Mouse (Mus musculus): ENCODE results near the gene Gm3435. TPM values are rescaled to one million over a fixed set of nuclear protein-coding genes. Genes with fewer than 3 reads are reported as not detected.

The Gm3435 gene
- polyA plus RNA-seq, 1 experiment from 2014 or later: 6.9 TPM

DNA sequence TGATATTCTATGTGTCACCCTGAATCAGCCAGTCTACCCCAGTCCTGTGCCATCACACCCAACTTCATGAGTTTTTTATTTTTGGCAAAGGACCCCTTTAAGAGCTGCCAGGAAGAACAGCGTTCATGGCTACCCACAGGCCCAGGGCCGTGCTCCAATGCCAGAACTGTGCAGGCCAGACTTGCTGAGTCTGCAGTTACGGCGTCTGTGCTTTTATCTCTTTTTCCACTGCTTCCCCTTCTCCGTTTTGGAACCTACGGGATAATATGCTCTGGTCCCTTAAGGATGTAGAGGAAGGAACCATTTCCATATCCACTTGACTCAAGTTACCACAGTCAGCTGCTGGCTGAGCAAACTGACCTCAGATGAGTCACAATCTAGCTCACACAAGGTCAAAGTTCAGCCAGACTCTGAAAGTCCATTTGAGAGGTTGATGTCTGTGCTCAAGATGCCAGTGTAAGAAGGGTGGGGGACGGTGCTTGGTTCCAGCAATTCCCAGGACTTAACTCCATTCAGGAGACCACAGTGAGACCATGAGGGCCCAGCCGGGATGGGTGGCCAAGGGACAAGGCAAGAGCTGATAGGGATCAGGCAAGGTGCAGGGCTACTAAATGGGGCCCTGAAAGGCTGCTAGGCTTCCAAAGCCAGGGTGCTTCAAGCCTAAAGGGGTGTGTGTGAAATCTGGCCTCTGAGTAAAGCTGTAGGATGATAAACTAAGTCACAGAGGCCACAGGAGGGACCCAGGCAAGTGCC is 58.2 kb downstream of the Gm3435 start:
- no peaks in the 10 kb centered on the region for H3K27me3 ChIP-seq
- peaks cover 8% of the 10 kb centered on the region for H3K4me1 ChIP-seq (replicated peaks)
- H3K4me2 ChIP-seq: no peak overlapping the region
- H3K9me3 ChIP-seq: no peaks in the 10 kb centered on the region
- no peak overlapping the region for H3K27ac ChIP-seq
- no peak overlapping the region for H3K9ac ChIP-seq (replicated peaks)
- no peak overlapping the region for H3K4me3 ChIP-seq (replicated peaks)
- WGBS: 52% methylated on average over 8 of the region's 8 CpGs
- ATAC-seq (ENCODE audit: insufficient number of reproducible peaks, insufficient read depth, low FRiP score, low TSS enrichment, low read depth): no peak
- H3K36me3 ChIP-seq: no peaks in the 10 kb centered on the region

DNA sequence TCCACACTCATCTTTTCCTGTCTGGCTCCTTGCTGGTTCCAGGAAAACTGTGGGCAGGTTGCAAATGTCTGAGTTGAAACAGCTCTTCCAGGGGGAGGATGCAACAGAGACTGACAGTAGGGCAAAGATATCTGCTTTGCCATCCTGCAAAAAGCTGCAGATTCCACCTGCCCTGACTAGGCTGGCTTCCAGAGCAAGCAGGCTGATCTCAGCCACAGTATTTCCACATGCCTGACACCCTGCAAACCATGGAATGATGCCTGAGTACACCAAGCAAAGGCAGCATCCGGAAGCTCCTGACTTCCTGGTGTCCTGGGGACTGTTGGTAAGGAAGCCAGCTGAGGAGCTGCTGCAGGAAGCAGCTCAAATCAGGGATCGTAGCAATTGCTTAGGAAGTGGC is 59.1 kb downstream of the Gm3435 start:
- 45% methylated on average over 2 of the region's 2 CpGs for WGBS
- H3K4me3 ChIP-seq (replicated peaks): no peak overlapping the region
- no peaks in the 10 kb centered on the region for H3K27me3 ChIP-seq
- H3K9ac ChIP-seq (replicated peaks): no peak overlapping the region
- peaks cover 8% of the 10 kb centered on the region for H3K4me1 ChIP-seq (replicated peaks)
- no peak for ATAC-seq (ENCODE audit: insufficient number of reproducible peaks, insufficient read depth, low FRiP score, low TSS enrichment, low read depth)
- no peak overlapping the region for H3K4me2 ChIP-seq
- H3K36me3 ChIP-seq: no peaks in the 10 kb centered on the region
- no peak overlapping the region for H3K27ac ChIP-seq
- H3K9me3 ChIP-seq: no peaks in the 10 kb centered on the region

Other genes with a start within 250 kb of the Gm3435 start
- gene Wdr27, start 67.0 kb upstream of the Gm3435 start, polyA plus RNA-seq (2016; fragmentation: Nextera tagmentation; extraction: Ambion mirVana): 4.3 and 6.0 TPM in 2 replicates
- 27.3 and 29.4 TPM in 2 replicates for gene 1600012H06Rik, start 67.0 kb upstream of the Gm3435 start, polyA plus RNA-seq (2016; fragmentation: Nextera tagmentation; extraction: Ambion mirVana)
- gene Phf10, start 48.9 kb upstream of the Gm3435 start, polyA plus RNA-seq (2016; fragmentation: Nextera tagmentation; extraction: Ambion mirVana): 29.4 and 34.7 TPM in 2 replicates
- 10.4 and 14.9 TPM in 2 replicates for gene 9030025P20Rik, start 31.7 kb upstream of the Gm3435 start, polyA plus RNA-seq (2016; fragmentation: Nextera tagmentation; extraction: Ambion mirVana)
- not detected in 2 replicates for gene Gm3417, start 31.4 kb upstream of the Gm3435 start, polyA plus RNA-seq (2016; fragmentation: Nextera tagmentation; extraction: Ambion mirVana)
- gene Ermard, start 31.0 kb downstream of the Gm3435 start, polyA plus RNA-seq (2016; fragmentation: Nextera tagmentation; extraction: Ambion mirVana): 104 and 111 TPM in 2 replicates
- gene Tcte3, start 31.3 kb downstream of the Gm3435 start, polyA plus RNA-seq (2016; fragmentation: Nextera tagmentation; extraction: Ambion mirVana): 1.4 TPM in 1 of 2 replicates, not detected in the other
- gene Gm3448, start 31.4 kb downstream of the Gm3435 start, polyA plus RNA-seq (2016; fragmentation: Nextera tagmentation; extraction: Ambion mirVana): 3.6 and 4.2 TPM in 2 replicates

All from limb, embryonic 12.5 days (tissue).